Mouse (Mus musculus) testis, adult 2 months (tissue): ENCODE results near the gene Gm20517. TPM values are rescaled to one million over a fixed set of nuclear protein-coding genes. Genes with fewer than 3 reads are reported as not detected.

Source experiments
- H3K27ac ChIP-seq: fragments of 200-500 bp; 2 replicates; pipeline ENCODE4 v1.5.1; 2012; ENCODE audit warnings: low read depth, low read length; ENCODE audit not compliant: control insufficient read depth, insufficient read depth
- H3K27me3 ChIP-seq: fragments of 200-500 bp; 2 replicates; pipeline ENCODE4 v1.6.1; 2012; ENCODE audit warnings: mild to moderate bottlenecking, low read length, moderate library complexity; ENCODE audit not compliant: control insufficient read depth, insufficient read depth
- H3K36me3 ChIP-seq: fragments of 200-500 bp; 2 replicates; pipeline ENCODE4 v1.6.1; 2012; ENCODE audit warnings: mild to moderate bottlenecking, low read length; ENCODE audit not compliant: control insufficient read depth, insufficient read depth
- H3K4me1 ChIP-seq: fragments of 200-500 bp; 2 replicates; pipeline ENCODE4 v1.6.1; 2012; ENCODE audit warnings: low read length; ENCODE audit not compliant: control insufficient read depth, insufficient read depth
- H3K4me3 ChIP-seq: fragments of 200-500 bp; 2 replicates; pipeline ENCODE4 v1.5.1; 2012; ENCODE audit warnings: low read depth, mild to moderate bottlenecking, low read length, moderate library complexity, mixed read lengths; ENCODE audit not compliant: control insufficient read depth
- CTCF ChIP-seq: fragments of 200-500 bp; IDR thresholded peaks from 2 replicates; pipeline ENCODE4 v1.5.1; 2012; ENCODE audit warnings: low read depth, mild to moderate bottlenecking, inconsistent platforms, low read length, moderate library complexity; ENCODE audit not compliant: control insufficient read depth, insufficient read depth, insufficient replicate concordance
- POLR2A ChIP-seq: fragments of 200-500 bp; IDR thresholded peaks from 2 replicates; pipeline ENCODE4 v1.6.1; 2012; ENCODE audit warnings: low read depth, mild to moderate bottlenecking, inconsistent platforms, low read length, moderate library complexity; ENCODE audit not compliant: control insufficient read depth
- polyA plus RNA-seq: library from polyadenylated mRNA; depleted of rRNA; stranded (reverse); fragments of >200 nt; gene quantifications from 2 replicates; pipeline ENCODE4 v1.2.3, GENCODE M21; 2012

Gene Gm20517
- polyA plus RNA-seq, 1 experiment, result 20.6 TPM

DNA sequence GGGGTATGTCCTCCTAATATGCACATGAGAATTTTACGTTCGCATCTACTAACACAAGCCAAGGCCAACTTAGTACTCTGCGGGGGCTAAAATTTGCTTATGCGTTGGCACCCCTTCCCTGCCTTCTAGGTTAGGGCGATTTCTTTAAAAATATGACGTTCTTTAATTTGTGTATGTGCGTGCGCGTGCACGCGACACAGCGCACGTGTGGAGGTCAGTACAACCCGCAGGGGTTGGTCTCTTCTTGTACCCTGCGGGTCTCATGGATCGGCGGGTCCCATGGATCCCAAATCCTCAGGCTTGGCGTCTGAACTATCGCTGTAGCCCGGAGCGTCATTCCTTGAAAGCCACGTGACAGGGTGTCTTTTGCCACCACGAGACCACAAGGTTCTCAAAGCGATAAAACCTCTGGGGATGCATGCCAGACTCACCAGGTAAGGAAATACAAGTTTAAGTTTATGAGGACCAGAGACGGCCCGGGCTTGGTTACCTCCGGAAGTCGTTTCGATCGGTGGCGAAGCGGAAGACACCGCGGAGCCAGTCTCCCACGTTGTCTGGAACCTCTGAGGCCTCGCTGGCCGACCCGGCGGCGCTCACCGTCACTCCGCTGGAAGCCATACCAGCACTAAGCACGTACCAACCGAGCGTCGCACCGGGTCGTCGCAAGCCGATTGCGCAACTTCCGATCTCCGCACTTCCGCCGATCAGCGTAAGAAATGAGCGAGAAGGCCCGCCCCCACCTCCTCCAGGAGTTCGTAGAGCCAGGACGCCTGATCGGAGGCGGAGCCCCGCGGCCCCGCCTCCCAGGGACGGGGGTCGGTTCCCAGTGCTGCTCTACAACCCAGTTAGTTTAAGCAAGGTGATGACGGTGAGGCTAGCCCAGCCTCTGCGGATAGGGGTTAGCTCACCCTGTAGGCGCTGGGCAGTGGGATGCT, 76.3 kb downstream of the Gm20517 start:
- Histone ChIP-seq H3K4me1 (peaks cover 19% of the 10 kb centered on the region), H3K4me3 (peak overlapping the region; percentile 93), H3K27me3 (no peaks in the 10 kb centered on the region), H3K36me3 (no peaks in the 10 kb centered on the region), H3K27ac (peak overlapping the region; percentile 76)
- TF ChIP-seq POLR2A (peak; percentile 89), CTCF (no peak)

DNA sequence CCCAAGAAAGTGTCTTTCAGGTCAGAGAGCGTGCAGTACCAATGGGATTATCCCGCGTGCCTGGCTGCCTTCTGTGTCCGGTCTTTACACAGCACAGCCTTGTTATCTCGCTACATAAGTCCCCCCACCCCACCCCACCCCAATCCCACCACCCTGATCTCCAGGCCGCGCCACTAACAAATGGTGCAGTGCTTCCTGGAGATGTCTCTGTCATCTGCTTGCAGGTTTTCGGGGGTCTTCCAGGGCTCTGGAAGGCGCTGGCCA, 76.9 kb downstream of the Gm20517 start, which contains the start of gene Tomm6:
Gene Tomm6 (minus strand): TSS at position 43 of the 264 bp plus-strand sequence.
- H3K4me3 ChIP-seq, result peak within 1 kb of the TSS; percentile 93
- peak within 1 kb of the TSS; percentile 76 for H3K27ac ChIP-seq
- H3K36me3 ChIP-seq, result no peaks in the 10 kb centered on the region
- peaks cover 19% of the 10 kb centered on the region for H3K4me1 ChIP-seq
- TF ChIP-seq POLR2A (no peak), CTCF (no peak)
- H3K27me3 ChIP-seq, result no peaks in the 10 kb centered on the region

DNA sequence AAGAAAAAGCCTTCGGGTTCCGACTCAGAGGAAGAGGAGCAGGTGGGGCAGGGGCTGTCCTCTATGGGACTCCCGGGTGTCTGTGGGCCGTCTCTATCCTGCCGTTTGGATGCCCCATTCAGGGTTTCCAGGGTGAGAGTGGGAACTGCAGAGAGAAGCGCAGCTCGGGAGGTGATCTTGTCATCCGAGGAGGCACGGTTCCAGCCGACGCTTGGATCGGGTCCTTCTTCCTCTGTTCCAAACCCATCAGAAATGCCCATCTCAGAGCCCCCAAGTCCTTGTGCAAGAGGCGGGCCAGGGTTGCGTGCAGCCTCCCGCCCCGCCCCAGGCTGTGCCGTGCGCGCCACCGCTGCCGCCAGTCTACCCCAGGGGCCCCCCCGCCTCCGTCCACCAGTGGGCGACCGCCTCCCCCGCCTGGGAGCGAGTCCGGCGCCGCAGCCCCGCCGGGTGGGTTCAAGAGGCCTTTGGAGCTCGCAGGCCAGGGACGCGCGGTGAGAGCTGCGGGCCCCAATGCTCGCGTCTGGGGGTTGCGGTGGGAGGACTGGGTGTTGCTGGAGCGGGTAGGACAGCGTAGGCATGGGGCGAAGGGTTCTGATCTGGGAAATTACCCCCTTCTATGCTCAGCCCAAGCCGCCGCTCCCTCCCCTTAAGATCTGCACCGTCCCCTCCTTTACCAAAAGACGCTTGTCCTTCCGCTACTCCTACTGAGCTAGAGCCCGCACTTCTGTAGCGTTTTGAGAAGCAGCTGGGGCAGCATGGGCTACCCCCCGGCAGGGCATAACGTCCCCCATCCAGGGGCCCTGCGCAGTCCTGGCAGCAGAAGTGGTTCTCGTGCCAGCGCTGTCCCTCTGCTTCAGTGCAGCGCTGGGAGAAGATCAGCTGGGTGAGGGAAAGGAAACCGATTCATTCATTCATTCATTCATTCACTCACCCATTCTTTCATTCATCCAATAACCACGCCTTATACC, 77.5 kb downstream of the Gm20517 start, which contains the start of gene Frs3:
Gene Frs3 (plus strand): TSS at position 423 of the 968 bp plus-strand sequence.
- Histone ChIP-seq H3K27me3 (no peaks in the 10 kb centered on the region), H3K4me3 (peak within 1 kb of the TSS; percentile 93), H3K36me3 (no peaks in the 10 kb centered on the region), H3K4me1 (peaks cover 23% of the 10 kb centered on the region), H3K27ac (peak within 1 kb of the TSS; percentile 51)
- no peak for TF ChIP-seq POLR2A
- no peak for TF ChIP-seq CTCF

DNA sequence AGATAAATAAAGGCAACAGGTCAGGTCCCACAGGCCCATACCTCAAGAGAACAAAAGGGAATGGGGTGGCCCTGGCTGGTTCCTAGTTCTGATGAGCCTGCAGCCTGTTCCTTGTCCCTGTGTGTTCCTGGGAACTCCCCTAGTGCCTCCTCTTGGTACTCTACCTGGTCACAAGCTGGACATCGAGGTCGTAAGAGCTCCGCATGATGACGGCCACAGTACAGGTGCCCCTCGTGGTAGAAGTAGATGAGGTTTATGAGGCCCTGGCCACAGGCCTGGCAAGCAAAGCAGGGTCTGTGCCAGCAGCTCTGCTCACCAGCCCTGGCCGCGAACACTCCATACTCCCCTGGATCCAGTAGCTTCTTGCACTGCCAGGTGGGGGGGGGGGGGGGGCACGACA, 78.5 kb downstream of the Gm20517 start:
- peaks cover 30% of the 10 kb centered on the region for H3K4me1 ChIP-seq
- TF ChIP-seq CTCF (no peak), POLR2A (no peak)
- no peak overlapping the region for H3K4me3 ChIP-seq

DNA sequence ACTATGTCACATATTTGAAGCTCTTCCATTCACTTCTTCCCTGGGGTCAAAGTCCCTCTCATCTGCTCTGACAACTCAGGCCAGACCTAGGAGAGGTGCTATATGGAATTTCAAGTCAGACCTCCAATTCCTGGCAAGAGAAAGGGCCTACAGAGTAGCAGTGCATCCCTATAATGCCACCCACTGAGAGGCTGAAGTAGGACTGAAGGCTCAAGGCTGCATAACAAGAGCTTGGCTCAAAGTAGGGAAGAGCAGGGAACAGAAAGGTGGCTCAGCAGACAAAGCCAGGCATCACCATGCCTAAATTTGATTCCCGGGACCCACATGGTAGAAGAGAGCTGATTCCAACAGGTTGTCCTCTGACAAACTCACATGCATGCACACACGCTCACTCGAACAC, 80.3 kb downstream of the Gm20517 start:
- no peaks in the 10 kb centered on the region for H3K27me3 ChIP-seq
- H3K36me3 ChIP-seq, result no peaks in the 10 kb centered on the region
- TF ChIP-seq CTCF (no peak), POLR2A (no peak)
- no peak overlapping the region for H3K27ac ChIP-seq
- H3K4me3 ChIP-seq, result no peak overlapping the region
- H3K4me1 ChIP-seq, result peaks cover 28% of the 10 kb centered on the region

More for the DNA sequence above, 78.5 kb downstream of the Gm20517 start:
- H3K27me3 ChIP-seq, result no peaks in the 10 kb centered on the region
- H3K27ac ChIP-seq, result no peak overlapping the region
- no peaks in the 10 kb centered on the region for H3K36me3 ChIP-seq

DNA sequence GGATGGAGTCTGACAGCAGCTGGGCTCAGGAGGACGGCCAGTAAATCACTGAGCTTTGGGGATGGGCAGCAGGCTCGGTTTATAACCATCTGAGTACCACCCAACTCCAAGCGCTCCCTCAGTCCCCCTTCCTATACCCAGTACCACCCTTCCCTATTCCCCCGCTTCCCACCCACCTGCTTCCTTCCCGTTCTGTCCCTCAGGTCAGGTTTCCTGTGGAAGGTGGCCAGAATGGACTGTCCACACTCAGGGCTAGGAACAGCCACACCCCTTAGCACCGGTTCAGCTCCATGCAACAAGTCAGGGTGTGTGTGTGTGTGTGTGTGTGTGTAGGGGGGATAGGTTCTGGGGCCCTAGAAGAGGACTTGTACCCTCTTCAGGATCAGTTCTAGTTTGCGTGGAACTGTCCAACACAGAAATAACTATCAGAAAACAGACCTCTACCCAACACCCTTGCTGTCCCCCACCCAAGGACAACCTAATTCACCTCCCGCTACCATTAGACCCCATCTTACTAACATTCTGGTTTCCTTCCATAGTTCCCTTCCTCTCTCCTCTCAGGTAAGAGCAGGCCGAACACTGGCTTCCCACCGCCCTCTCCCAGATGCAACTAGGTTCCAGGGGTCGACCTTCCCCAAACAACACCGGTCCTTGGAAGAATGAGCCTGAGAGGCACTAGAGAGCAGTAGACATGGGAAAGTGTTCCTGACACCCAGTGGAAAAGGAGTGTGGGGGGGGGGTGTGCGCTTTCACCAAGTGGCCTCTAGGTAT, 82.5 kb downstream of the Gm20517 start:
- peak overlapping the region; percentile 91 for H3K4me3 ChIP-seq
- no peak overlapping the region for H3K27ac ChIP-seq
- no peak for TF ChIP-seq POLR2A
- no peak for TF ChIP-seq CTCF
- no peaks in the 10 kb centered on the region for H3K27me3 ChIP-seq
- no peaks in the 10 kb centered on the region for H3K36me3 ChIP-seq
- peaks cover 17% of the 10 kb centered on the region for H3K4me1 ChIP-seq

DNA sequence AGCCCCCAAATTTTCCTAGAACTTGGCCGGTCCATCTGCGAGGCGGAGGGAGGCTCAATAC, 82.9 kb downstream of the Gm20517 start, which contains the start of gene Gm21981:
Gene Gm21981 (minus strand): TSS at position 14 of the 61 bp plus-strand sequence.
- peak within 1 kb of the TSS; percentile 91 for H3K4me3 ChIP-seq
- peaks cover 14% of the 10 kb centered on the region for H3K4me1 ChIP-seq
- H3K36me3 ChIP-seq, result no peaks in the 10 kb centered on the region
- H3K27me3 ChIP-seq, result no peaks in the 10 kb centered on the region
- TF ChIP-seq CTCF, result no peak
- no peak for TF ChIP-seq POLR2A
- H3K27ac ChIP-seq, result peak within 1 kb of the TSS; percentile 46; the same call in 1 of the 2 replicates
